Mouse (Mus musculus) kidney, adult 2 months (tissue): ENCODE measurements around the gene Duxbl1.
"Not testable (repeated sequence)": the region's sequence is repeated elsewhere in the genome, so short reads cannot be mapped to it uniquely, and the experiment has no call there.

Source experiments
- CTCF ChIP-seq: fragments of 200-500 bp; conservative IDR thresholded peaks from 2 replicates; pipeline ENCODE4 v1.5.1; 2011; ENCODE audit warnings: low read depth, mild to moderate bottlenecking, control low read depth, low read length, moderate library complexity, mixed read lengths; ENCODE audit not compliant: insufficient read depth, insufficient read length
- POLR2A ChIP-seq: fragments of 200-500 bp; IDR thresholded peaks from one replicate; pipeline ENCODE4 v1.6.1; 2011; ENCODE audit warnings: low read depth, low read length, control low read depth

- not testable (repeated sequence) for TF ChIP-seq CTCF, POLR2A
Observed at GRCm38 (mm10) chr14:25957861-25958260, 20.5 kb upstream of the Duxbl1 start.
